Mouse (Mus musculus) E14TG2a.4 (cell line): ENCODE results near the gene Tert.

ENCODE experiments used
- CTCF ChIP-seq: conservative IDR thresholded peaks from 2 replicates; pipeline ENCODE4 v1.5.1; 2014; ENCODE audit warnings: low read length
- NANOG ChIP-seq: IDR thresholded peaks from 2 replicates; pipeline ENCODE4 v1.6.1; 2014; ENCODE audit warnings: borderline replicate concordance, low read length, mixed read lengths
- POU5F1 ChIP-seq: IDR thresholded peaks from 2 replicates; pipeline ENCODE4 v1.6.1; 2014; ENCODE audit warnings: low read length, borderline replicate concordance

DNA sequence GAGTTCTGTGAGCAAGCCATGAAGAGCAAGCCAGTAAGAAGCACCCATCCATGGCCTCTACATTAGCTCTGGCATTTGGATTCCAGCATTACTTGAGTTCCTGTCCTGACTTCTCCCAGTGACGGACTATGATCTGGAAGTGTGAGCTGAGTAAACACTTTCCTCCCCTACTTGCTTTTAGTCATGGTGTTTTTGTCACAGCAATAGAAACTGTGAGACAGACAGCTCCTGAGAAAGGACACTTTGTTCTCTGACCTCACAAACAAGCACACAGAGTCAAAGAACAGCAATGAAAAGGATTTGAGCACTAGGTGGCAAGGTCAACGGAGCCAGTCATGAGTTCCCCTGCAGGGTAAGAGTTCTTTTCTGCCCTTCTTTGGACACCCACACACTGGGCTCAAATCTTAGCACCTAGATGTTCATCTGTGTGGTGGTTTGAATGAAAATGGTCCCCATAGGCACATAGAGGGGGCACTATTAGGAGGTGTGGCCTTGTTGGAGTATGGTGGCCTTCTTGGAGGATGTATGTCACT lies 33.5 kb downstream of the Tert start:
- TF ChIP-seq CTCF = no peak
- no peak for TF ChIP-seq NANOG
- no peak for TF ChIP-seq POU5F1
